Mouse (Mus musculus) spleen, postnatal 36 days (tissue): ENCODE measurements around the gene Nr5a2.

Experiments
- DNase-seq, 2 experiments: peaks; one replicate each; pipeline ENCODE4 v3.0.0; 2022; ENCODE audit warnings: low spot score in 2 of 2, mixed read lengths in 1 of 2

Nr5a2 gene

DNA sequence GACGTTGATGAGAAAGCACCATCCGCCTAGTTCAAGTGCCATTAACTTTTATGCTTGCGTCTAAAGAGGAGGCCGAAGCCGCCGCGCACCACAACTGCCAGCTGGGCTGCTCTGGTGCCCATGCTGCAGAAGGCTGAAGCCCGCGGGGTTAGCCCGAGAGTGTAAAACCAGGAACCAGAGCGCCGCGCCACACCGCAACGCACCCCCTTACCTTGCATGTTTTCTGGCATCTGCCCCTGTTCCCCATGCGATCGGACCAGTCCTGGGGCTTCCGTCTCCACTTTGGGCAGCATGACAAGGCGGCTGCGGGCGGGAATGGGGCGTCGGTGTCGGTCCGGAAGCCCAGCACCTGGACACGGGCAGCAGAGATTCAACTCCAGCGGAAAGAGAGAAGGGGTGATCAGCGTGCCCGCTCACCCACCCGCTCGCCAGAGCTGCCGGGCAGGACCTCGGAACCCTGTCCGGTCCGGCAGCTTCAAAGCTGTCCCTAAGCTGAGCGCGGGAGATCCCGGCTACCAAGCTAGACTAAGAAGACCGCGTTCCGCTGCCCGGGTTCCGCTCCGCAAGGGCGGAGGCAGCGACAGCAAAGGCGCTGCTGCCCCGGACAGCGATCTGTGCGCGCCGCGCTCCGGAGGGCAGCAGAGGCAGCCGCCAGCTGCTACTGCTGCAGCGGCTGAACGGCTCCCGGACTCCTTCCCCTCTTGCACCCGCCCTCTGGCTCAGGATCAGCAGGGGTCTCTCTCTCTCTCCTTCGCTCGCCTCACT is 11.6 kb downstream of the Nr5a2 start:
- DNase-seq = no peak

- no peak for DNase-seq
These were observed 12.2 kb downstream of the Nr5a2 start for GRCm38 (mm10) chr1:136948127-136948422.

GRCm38 (mm10) chr1:136947394-136948126 is 12.7 kb downstream of the Nr5a2 start:
- DNase-seq = no peak

- no peak for DNase-seq
These were observed 13.3 kb downstream of the Nr5a2 start for GRCm38 (mm10) chr1:136946806-136947393.

DNA sequence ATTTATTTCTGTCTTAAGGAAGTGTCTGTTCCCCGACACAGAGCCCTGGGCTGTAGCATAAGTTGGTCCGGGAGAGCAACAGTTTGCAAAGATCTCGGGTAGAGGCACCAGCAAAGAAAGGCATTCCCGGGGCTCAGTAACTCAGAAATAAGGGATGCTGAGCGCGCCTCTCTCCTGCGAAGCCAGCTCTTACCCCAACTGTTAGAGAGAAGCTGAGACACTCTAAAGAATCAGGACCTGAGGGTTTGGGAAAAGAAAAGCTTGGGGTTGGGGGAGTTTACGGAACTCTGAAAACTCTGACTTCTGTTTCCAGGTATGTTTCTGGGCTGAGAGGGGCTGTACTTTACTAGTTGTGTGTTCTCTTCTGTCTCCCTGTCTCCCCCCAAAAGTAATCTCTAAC is 13.8 kb downstream of the Nr5a2 start:
- no peak for DNase-seq

GRCm38 (mm10) chr1:136945876-136946275 is 14.4 kb downstream of the Nr5a2 start:
- DNase-seq = no peak

- DNase-seq = no peak
These were observed 14.8 kb downstream of the Nr5a2 start for GRCm38 (mm10) chr1:136945426-136945825.

- no peak for DNase-seq
These were observed 19.6 kb downstream of the Nr5a2 start for GRCm38 (mm10) chr1:136940603-136941002.

DNA sequence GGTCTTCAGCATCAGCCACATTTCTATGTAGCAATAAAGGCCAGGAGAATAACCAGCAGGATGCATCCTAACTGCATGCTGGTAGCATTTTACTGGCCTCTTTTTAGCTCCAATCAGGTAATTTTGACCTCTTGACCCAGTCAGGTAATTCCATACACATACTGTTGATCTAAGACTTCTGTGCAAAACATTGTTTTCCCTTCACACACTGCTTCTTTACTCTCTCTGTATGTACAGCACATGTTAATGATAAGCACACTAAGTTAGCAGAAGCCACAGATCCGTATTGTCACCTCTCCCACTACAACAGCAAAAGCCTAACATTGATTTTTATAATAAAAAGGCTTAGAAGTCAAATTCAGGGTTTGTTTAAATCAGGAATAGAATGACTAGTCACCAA is 21.0 kb downstream of the Nr5a2 start:
- no peak for DNase-seq

DNA sequence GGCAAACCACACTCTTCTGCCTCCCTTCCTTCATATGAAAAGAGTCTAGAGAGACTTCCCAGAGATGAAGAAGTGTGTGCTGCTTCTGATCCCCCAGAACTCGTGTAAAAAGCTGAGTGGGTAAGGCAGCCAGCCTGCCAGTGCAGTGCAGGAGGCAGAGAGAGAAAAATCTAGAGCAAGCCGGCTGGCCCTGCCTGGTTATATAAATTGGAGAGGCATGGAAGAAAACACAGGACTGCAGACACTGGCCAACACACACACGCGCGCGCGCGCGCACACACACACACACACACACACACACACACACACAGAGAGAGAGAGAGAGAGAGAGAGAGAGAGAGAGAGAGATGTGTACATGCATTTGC is 24.3 kb downstream of the Nr5a2 start:
- DNase-seq = no peak

GRCm38 (mm10) chr1:136935316-136935959 is 24.8 kb downstream of the Nr5a2 start:
- DNase-seq = no peak

DNA sequence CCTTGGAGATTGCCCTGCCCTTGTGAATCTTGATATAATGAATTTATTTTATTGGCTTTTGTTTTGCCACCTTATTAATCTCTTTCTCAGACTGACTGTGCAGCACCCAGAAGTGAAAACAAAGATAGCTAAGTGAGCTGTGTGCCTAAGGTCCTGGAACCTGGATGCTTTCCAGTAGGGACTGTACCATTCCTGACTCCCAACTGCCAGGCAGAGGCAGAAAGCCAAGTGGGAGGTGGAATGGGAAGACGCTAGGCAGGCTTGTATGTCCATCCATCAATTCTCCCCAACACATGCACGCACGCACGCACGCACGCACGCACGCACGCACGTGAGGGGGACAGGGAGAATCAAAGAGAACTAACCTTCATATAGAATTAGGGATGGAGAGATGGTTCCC is 26.2 kb downstream of the Nr5a2 start:
- DNase-seq = no peak

DNA sequence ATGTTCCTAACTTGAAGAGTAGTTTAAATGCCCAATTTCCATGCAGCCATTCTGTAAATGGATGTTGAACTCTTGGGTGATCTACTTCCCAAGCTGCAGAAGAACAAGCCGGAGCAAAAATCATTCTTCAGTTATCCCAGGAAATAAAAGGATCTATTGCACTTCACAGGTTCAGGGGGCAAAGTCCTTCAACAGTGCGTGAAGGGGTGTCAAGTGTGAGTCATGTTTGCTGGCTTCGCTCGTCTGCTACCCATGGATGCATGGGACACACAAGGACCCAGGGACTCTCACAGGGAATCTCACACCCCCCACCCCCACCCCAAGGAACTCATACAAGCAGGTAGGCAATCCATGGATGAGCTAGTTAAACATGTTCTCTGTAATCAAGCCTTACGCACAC is 29.2 kb downstream of the Nr5a2 start:
- no peak for DNase-seq

DNA sequence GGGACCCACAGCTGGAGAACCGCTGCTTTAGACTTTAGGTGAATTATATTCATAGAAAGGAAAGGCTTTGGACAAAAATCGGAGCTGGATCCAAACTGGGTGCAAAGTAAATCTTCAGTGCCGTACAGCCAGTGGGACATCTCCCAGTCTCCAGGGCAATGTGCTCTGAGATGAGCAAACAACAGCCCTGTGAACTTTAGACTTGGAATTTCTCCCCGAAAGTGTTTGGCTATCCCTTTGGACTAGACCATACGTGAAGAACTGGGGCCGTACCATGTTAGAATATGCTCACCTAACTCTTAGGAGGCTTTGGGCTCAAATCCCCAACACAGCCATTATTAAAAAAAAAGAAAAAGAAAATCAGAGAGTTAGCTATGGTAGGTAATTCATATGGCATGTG is 30.5 kb downstream of the Nr5a2 start:
- no peak for DNase-seq

DNA sequence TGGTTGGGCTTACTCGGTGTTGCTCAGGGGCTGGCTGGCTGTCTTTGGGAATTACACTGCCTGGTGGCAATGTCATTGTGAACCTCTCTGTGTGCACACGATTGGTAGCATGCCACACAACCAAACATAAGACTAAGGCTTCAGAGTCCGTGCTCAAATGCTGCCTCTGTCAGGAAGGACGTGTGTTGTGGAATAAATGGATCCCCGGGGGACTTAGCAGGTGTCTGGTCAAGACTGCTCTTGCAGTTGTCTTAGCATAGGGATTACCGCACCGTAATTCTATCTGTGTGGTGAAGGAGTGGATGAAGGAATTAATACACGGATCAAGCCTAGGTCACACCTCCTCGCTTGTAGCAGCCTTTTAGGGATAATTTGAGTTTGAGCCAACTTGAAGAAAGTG is 32.8 kb downstream of the Nr5a2 start:
- DNase-seq = no peak

- no peak for DNase-seq
These were observed 34.2 kb downstream of the Nr5a2 start for GRCm38 (mm10) chr1:136926026-136926425.

DNA sequence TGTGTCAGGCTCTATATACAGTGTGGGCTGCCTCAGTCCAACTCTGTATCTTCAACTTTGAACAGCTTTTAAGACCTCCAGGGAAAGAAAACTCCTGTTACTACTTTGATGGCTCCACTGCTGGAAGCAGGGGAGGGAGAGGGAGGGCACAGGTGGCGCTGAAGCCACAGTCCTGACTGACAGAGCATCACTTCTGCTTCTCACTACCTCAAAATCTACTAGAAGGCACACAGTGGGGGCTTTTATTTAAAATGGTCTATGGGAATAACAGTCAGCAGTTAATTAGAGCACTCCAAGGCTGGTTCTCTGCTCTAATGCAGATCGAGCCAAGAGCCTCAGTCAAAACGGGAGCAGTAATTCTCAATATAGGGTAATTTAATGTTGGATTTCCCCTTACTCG is 40.2 kb downstream of the Nr5a2 start:
- DNase-seq = peak in 1 of 2 experiments; percentile 3

- DNase-seq = no peak
These were observed 41.5 kb downstream of the Nr5a2 start for GRCm38 (mm10) chr1:136918791-136919190.

GRCm38 (mm10) chr1:136915438-136915837 is 44.8 kb downstream of the Nr5a2 start:
- no peak for DNase-seq

DNA sequence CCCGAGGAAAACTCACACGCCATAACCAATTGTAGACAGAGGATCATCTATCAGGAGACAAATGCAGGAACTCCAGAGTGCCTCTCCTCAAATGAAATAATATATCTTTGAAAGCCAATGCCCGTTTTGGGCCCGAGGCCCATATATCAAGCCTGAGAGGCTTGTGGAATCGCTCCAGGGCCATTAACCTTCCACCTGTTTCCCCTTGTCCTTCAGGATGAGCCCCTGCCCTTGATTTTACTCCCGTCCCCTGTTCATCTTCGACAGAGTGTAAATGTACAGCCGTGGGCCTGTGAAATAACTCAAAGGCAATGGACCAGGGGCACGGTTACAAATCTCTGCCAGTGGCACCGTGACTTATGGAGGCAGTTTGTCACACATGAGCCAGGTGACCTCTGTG is 48.3 kb downstream of the Nr5a2 start:
- DNase-seq = no peak

DNA sequence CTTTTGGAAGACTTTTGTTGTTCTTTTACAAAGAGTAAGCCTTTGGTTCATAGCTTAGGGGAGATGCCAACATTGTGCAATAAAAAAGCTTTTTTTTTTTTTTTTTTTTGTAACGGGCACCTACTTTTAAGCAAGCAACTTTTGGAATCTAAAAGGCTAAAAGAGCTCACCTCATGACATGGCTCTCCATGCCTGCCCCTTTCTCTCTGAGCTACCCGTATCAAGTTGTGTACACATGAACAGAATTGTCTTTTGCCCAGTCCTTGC is 48.7 kb downstream of the Nr5a2 start:
- DNase-seq = no peak

GRCm38 (mm10) chr1:136910741-136911593 is 49.3 kb downstream of the Nr5a2 start:
- DNase-seq = no peak
